Mouse (Mus musculus) liver, adult (tissue): ENCODE data around the gene Tmem160.
A peak's percentile ranks its signal among the peaks of the same experiment; 100 is the strongest.

Experiments
- GATA4 ChIP-seq: IDR thresholded peaks from 2 replicates; pipeline ENCODE4 v1.6.1; 2014; ENCODE audit warnings: mild to moderate bottlenecking, low read length; ENCODE audit not compliant: insufficient replicate concordance

The Tmem160 gene

DNA sequence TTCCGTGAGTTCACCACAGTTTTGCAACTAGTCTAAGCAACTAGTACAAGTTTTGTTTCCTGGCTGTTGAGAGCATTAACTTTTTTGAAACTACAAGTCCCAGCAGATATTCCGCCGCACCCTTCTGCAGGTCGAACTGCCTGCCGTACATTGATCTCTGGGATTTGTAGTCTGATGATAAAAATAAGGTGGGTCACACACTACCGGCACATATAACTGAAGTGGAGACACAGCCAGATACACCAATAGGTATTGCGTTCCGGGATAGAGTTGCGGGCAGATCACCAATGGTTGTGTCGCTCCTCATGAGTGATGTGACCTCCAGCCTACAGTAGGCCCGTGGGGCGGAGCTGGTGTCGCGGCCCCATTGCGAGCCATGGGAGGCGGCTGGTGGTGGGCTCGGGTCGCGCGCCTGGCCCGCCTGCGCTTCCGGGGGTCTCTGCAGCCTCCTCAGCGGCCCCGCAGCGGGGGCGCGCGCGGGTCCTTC lies at the start of gene Tmem160:
Gene Tmem160, plus strand, starts transcription at position 193 of the 487 bp plus-strand sequence.
- no peak; the same call in 1 of the 2 replicates for TF ChIP-seq GATA4

DNA sequence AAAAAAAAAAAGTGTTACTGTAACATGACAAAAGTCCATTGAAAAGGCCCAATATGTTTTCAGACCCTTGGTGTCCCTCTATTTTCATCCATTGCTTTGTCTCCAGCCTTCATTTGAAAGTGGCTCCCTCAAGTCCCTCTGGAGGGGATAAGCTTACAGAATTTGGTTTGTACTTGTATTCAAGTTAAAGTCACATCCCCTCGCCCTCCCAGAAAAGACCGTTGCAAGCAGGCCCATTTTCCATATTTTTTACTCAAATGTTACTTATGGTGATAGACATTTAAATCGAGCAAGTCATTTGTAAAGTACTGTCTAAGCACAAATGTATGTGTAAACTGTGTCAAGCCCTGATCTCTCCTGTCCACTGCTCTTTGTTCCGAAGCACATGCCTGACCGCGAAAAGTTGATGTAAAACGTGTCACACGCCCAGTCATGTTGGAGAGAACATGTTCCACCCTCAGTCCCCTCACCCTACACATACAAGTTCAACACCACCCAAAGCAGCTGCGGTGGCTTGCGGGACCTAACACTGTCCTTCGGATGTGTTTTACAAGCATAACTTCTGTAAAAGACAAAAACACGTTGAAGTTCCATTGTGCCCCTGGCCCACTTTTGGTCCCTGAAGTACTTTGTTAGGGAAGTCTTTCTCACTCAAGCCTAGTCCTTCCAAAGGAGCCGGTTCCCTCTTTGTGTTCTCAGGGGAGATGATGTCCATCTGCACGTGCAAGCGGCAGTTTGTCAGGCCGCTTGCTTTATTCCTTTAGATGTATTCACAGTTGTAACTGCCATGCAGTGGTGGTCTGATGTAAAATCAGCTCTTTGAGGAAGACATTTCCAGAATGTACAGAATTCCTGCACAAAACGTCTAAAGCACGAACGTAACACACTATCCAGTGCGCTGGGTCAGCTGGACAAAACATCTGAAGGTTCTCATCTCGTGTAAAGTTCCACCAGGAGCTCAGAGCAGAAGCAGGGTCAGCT lies 49.3 kb upstream of the Tmem160 start:
- no peak for TF ChIP-seq GATA4

DNA sequence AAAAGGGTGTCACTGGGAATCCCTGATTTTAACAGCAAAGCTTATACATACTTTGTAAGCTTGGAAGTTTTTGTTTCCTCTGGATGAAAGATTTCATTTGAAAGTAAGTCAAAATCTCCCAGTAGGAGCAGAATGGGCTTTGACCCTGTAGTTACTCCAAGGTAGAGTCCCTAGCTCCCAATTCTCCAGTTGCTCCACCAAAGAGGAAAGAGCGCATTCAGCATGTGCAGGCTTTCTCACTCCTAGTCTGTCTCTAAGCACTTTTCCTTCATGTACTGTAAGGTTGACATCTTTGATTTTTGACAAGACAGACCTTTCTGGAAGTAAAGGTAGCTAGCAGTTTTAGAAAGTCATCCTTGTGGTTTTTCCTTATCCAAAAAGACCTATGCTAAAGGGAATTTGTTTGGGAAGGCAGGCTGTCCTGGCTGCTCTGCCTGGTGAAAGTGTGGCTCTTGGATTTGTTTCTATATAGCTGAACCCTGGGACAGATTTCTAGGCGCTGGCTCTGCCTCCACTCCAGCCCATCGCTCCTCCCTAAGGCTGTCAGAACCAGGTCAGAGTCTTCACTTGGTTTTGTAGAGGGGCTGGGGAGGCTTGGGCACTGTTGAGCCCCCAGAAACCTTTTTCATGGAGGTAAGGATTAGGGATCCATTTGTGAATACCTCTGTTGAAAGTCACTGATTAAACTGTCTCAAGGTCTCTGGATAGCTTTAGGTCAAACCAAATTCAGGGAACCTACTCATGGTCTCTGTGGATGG lies 48.1 kb upstream of the Tmem160 start:
- no peak for TF ChIP-seq GATA4

DNA sequence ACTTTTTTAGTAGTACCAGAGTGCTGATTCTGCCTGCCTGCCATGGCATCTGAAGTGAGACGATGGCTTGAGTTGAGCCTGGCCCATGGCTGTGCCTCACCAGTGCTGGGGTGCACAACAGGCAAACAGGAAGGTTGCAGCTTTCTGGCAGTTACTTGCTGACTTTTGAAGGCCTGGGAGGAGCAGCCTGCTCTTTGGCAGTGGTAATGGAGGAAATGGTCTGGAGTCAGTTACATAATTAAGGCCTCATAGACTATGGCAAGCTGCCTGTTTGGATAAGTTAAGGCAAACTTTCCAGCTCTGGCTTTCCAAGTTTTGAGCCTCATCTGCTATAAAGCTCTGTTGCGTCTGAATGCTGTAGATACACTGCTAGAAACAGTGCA lies 47.5 kb upstream of the Tmem160 start:
- no peak; the same call in 1 of the 2 replicates for TF ChIP-seq GATA4

DNA sequence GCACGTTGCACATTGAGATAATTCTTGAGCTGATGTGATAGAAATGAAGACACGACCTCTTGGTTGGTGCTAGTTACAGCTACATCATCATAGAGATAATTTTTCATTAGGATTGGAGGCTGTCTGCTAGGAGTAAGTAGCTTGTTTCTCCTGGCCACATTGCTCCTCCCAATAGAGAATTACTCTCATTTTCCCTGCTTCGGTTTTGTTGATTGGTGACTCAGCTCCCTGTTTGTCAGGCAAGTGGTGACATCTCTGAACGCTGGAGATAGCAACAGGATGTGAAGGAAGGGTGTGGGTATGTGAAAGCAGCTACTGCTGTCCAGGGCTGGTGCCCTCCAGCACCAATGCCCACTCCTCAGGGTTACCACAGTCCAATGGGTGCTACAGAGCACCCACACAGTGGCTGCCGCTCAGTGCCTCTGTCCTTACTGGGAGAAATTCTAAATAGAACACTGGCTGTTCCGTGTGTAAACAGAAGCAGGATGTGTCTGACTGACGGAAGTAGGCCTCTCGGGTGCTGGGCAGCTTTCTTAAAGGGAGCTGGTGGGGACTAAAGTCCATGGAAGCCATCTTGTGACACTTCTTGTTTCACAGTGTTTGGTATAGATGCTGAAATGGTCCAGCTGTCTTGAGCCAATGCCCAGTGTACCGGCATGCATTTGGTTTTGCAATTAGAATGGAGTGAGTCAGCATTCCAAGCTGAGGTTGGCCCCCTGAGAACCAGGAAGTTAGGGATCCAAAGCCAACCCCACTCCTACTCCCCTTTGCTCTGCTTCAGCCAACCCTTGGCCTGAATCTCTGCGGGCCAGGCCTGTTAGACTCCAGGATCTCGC lies 46.8 kb upstream of the Tmem160 start:
- peak; percentile 37; the same call in 1 of the 2 replicates for TF ChIP-seq GATA4

DNA sequence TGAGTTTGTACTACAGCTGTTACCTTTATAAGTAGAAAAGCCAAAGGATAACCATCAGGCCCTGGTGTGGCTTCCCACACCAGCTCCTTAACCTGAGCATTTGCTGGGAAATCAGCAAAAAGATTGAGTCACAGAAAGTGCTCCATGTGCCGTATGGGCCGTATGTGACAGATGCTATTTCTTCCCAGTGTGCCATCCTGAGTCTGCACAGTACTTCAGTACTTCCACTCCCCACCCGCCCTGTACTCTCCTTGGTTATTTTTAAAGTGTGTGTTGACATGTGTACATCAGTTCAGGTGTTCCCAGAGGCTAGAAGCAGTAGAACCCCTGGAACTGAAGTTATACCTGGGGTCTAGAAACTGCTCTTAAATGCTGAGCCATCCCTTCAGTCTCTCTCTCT lies 45.6 kb upstream of the Tmem160 start:
- TF ChIP-seq GATA4 = no peak

DNA sequence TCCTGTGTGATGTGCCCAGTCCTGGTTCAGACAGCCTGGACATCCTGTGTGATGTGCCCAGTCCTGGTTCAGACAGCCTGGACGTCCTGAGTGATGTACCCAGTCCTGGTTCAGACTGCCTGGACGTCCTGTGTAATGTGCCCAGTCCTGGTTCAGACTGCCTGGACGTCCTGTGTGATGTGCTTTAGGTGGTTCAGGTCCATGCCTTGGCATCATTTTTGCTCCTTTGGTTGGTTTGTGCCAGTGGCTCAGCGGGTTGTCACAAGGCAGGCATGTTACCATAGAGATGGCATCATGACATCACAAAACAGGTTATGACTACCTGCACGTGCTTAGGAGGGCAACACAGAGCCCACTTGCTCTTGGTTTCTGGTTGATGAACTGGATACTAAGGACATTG lies 41.5 kb upstream of the Tmem160 start:
- TF ChIP-seq GATA4 = no peak

DNA sequence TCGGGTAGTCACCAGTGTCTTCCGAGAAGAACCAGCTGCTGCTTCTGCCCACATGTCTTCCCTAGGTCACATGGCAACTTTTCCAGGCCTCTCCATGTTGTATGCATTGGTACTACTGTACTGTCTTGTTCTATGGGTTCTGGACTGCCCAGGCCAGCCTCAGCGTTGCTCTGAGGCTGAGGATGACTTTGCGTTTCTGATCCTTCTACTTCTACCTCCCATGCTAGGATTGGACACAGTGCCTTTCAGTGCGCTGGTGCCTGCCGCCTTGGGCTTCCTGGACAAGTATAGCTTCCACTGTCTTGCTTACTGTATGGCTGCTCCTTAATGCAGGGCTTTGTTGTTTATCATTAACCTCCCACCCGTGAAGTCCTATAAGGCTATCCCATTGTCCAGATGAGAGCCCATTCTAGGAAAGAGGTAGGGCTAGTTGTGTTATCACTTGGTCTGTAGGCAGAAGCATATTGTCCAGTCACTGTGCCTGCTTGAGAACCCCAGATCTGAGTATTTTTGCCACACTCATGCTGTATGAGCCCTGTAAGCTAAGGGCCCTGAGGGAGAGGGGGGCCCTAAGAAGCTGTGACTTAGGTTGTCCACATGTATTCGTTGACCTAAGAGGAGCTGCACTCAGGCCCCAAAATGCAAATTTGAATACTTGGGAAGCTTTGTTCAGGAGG lies 40.2 kb upstream of the Tmem160 start:
- no peak for TF ChIP-seq GATA4

DNA sequence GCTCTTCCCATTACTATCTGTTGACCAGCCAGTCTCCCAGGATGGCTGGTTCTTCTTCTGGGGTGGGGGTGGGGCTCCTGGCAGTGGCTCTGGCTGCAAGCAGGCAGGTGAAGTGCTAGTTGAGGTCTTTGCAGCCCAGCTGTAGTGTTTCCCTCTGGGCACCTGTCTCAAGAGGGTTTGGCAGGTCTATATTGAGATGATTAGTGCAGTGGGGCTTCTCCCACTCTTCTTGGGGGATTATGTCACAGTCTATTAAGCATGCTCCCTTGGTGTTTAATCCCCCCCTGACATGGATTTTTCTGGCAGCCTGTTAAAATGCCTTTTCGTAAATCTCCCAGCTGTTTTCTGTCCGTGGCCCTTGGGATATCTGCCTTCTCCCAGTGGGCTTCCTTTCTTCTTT lies 39.6 kb upstream of the Tmem160 start:
- no peak for TF ChIP-seq GATA4

DNA sequence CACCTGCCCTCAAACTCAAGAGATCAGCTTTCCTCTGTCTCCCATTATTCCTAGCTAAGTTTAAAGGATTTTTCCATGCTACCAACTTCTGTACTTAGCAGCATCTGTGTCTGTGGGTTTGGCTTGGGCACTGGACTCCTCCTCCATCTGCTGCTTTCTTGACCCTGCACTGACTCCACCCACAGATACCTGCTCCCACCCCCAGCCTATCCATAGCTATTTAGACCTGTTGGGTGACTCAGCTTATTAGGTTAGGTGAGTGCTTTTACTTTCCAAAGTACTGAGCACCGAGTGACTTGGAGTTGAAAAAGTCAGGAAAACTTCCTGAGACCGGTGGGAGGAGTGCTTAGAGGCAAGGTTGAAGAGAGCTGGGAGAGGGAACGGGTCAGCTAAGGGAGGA lies 37.2 kb upstream of the Tmem160 start:
- no peak for TF ChIP-seq GATA4

DNA sequence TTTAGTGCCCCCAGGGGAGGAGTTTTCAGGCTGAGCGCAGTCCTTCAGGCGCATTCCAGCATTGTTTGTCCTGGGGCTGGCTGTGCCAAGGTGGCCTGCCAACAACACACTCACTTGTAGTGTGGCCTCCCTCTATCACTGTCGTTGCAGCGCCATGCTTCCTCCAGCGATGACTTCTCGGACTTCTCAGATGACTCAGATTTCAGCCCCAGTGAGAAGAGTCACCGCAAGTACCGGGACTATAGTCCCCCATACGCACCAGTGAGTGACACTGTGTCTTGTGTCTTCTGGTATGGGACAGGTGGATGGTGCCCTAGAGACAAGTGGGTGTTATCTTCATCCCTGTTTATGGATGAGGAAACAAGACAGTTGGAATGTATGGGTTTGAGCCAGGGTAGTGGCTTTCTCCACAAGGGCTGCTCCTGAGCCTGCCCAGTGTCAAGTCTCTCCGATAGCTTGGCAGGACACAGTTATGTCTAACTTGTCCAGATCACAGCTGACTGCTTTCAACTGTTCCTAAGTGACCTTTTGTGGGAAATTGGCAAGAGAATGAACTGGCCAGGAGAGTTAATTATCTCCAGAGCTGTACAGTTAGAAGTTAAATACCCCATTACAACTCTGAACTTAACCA lies 35.3 kb upstream of the Tmem160 start:
- no peak for TF ChIP-seq GATA4

DNA sequence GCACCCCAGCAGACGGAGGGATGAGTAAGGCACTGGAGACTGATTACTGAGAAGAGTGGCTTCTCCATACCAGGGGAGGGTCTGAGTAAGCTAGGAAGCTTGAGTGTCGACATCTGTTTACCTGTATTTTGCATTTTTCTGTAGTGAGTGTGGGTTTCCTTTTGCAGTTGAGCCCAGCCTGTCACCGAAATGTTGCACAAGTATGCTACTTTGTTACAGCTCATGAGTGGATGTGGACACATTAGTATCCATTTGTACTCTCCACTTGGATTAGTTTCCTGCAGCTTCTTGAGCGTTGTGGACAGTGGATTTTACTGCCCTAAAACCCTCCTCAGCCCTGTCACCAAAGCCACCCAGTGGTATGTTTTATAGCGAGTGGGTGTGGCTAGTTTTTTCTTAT lies 33.9 kb upstream of the Tmem160 start:
- no peak for TF ChIP-seq GATA4

DNA sequence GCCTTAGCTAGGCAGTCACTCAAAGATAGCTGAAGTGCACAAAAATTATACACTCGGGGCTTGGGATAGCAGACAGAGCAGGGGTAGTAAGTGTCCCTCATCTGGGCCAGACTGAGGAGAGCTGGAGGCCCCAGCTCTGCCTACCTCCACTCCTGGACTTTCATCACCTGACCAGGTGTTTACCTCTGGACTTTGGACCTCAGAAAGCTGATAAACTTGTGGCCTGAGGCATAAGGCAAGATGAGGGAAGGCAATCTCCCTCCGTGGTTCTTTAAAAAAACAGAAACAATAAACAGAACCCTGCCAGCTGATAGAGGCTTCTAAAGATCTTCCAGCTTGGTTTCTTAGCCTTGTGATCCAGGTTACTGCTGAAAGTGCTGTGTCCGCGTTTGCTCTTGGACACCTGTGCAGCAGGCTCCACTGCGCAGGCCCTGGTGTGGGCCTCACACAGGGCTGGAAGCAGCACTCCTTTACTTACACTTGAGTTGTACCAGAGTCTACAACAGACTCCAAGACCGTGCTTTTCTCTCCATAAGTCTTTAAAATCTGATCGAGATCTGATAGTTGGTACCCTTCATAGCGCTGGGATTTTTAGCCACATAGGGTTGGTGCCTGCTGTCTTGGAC lies 32.0 kb upstream of the Tmem160 start:
- TF ChIP-seq GATA4 = no peak
